Mouse (Mus musculus): Measurements from ENCODE around the gene Olfr1402.

Gene Olfr1402

DNA sequence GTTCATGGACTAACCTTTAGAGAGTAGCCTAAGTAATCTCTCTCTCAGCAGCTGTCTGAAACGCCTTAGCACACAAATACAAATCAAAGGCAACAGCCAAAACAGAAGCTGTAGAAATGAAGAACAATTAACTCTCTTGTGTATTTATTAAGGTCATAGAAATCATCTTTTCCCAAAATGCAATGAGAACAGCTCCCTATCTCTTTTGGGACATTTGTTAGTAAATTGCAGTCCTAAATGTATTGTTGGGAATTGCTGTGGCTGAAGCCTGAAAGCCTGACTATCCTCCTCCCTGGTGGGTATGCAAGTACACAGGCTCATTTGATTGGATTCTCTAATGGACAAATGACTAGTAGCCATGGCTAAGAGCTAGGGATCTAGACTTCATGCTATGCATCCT is at the start of gene Olfr1402:
Olfr1402 (minus strand) TSS at position 101 of the 400 bp plus-strand sequence.
- DNase-seq (ENCODE audit: low spot score), result no peak

DNA sequence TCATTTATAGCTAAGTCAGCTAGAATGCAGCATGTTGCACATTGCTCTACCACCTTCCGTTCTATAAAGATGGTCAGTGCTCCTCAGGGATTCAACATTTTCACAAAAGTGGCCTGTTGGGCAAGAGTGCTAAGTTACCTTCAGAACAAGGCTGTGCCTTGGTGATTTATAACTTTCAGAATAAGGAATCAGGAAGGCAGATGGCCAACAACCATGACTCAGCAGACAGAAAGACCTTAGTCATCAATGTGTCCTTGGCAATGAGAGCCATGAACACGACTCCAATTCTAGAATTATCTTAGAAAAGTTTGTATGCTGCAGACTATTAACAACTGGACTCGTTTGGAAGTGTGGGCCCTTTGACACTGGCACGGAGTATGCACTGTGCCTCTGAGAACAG is 33.5 kb upstream of the Olfr1402 start:
- no peak for DNase-seq (ENCODE audit: low spot score)

DNA sequence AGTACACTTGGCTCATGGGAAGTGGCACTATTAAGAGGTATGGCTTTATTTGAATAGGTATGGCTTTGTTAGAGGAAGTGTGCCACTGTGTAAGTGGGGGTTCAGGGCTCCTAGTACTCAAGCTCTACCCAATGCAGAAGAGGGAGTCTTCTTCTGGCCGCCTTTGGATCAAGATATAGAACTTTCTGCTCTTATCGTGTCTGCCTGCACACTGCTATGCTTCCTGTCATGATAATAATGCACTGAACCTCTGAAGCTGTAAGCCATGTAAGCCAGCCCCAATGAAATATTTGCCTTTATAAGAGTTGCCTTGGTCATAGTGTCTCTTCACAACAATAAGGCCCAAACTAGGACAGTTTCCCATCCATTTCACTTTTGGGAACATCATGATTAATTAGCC is 16.8 kb upstream of the Olfr1402 start:
- DNase-seq (ENCODE audit: low spot score), result no peak

DNA sequence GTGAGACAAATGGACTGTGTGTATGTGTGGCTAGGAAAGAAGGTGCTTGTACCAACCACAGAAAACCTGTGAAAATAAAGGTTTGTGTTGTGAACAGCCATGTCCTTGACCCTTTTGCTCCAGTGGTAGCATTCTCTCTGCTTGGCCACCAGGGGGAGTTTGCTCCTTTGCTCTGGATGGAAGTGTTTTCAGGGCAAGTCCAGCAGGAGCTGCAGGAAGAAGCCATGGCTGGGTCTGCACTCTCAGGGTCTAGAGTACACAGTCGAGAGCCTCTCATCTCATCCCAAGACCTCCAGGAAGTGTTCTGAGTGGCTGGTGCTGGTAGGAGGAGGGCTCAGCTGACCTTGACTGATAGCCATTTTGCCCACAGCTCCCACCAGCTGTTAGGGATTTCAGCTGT is 27.5 kb downstream of the Olfr1402 start:
- DNase-seq (ENCODE audit: low spot score), result peak; percentile 5

DNA sequence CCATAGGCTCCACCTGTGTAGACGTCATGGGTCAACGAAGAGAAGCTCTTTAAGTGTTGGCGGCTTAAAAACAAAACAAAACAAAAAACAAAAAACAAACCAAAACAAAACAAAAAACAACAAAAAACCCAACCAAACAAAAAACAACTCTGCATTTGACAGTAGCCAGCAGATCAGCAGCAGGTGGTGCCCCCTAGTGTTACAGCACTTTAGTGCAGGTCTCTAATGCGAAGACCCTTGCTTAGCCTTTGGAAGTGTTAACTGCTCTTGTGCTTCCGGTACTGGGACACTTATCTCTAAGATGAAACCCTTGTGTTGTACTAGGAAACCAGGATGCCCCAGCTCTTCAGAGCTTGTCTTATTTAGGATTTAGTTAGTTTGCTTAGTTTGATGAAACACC is 28.7 kb downstream of the Olfr1402 start:
- DNase-seq (ENCODE audit: low spot score), result no peak

DNA sequence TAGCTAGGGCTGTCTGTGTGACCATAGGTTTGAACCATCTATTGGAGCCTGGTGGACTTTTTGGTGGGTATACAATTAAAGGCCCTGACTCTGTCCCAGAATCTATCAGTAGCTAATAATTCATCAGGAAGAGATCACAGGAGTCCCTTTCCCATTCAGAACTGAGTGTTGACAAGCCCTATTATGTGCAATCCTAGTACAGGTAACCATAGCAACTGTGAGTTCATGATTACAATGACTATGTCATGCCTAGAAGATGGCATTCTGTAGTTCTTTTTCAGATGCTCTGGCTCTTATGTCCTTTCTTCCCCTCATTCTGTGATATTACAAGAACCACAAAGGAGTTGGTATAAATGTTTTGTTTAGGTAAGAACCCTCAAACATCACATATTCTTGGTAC is 51.4 kb downstream of the Olfr1402 start:
- no peak for DNase-seq (ENCODE audit: low spot score)

DNA sequence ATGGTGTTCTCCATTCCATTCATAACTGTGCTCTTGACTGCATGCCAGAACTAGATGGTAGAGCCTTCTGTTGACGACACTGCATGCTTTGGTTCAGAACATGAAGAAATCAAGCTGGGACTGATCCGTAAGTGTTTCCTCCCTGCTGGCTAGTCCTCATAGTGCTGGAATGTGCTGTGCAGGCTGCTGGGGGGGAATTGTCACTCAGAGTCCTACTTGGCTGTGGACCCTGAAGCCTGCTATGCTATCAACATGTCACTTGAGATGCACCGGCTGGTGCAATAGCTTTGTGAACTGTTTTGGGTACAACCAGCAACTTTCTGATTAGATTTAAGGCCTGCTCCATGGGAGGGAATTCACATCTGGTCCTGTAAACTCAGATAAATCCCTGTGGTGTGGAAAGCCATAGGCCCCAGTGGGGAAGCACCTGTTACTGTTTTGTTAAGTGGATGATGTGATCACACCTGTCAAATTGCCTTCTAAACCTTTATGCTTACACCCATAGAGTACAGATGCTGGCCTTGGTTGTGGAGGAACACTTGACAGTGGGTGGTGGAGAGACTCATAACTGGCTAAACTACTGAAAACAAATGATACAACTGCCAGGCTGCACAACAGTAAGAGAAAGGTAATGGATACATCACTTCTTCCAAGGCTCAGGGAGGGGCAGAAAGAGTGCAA is 58.3 kb downstream of the Olfr1402 start:
- DNase-seq (ENCODE audit: low spot score), result no peak

DNA sequence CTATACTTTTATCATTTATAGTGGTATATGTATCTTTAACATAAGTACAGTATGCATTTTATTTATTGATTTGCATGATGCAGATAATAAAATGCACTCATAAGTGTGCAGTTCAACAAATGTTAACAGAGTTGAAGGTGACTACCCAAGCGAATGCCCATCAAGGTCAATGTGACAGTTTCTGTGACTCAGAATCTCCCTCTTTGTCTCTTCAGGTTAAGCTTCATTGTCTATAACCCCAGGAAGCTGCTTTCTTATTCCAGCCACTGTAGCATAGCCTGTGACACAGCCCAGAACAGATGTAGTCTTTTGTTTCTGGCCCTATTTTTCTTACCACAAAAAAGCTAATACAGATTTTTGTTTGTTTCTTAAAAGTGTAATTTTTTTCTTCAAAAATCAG is 63.4 kb downstream of the Olfr1402 start:
- no peak for DNase-seq (ENCODE audit: low spot score)
